Mouse (Mus musculus) adrenal gland, postnatal 0 days (tissue): ENCODE data around the gene Zfp568. TPM values are rescaled to one million over a fixed set of nuclear protein-coding genes. Genes with fewer than 3 reads are reported as not detected.

Experiments used
- polyA plus RNA-seq: library from polyadenylated mRNA; unstranded; fragments of >200 nt; fragmentation: Nextera tagmentation; extraction: Ambion mirVana; gene quantifications from 2 replicates; pipeline ENCODE4 v1.2.1, GENCODE M21; 2015

The Zfp568 gene
- polyA plus RNA-seq: 3.0 and 3.1 TPM in 2 replicates

DNA sequence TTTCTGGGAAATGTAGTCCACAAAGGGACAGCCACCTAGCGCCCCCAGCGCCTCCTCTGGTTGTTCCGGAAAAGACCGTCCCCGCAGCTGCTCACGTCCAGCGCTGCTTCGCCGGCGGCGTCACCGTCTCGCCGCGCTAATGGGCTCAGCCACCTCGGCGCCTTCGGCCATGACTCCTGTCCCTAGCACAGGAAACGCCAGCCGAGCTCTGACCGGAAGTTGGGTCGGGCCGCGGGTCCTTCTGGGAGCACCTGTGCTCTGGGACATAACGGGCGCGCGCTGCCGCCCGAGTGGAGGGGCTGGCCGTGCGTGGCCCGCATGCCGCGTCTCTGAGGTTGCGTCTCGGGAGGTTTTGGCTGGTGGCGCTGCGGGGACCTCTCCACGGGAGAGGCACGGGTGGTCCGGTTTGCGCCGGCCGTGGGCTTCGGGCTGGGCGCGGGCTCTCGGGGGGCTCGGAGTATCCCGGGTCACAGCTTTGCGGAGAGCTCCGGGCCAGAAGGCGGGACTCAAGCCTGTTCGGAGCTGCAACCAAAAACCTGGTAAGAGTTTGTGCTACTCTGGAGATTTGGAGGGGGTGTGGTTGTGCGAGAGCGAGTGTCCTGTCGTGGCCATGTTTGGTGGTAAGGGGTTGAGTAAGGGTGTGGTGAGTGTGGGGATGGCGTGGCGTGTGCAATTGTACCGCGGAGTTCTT lies at the start of gene Zfp568:
Zfp568 (plus strand) TSS at position 266 of the 691 bp plus-strand sequence.

DNA sequence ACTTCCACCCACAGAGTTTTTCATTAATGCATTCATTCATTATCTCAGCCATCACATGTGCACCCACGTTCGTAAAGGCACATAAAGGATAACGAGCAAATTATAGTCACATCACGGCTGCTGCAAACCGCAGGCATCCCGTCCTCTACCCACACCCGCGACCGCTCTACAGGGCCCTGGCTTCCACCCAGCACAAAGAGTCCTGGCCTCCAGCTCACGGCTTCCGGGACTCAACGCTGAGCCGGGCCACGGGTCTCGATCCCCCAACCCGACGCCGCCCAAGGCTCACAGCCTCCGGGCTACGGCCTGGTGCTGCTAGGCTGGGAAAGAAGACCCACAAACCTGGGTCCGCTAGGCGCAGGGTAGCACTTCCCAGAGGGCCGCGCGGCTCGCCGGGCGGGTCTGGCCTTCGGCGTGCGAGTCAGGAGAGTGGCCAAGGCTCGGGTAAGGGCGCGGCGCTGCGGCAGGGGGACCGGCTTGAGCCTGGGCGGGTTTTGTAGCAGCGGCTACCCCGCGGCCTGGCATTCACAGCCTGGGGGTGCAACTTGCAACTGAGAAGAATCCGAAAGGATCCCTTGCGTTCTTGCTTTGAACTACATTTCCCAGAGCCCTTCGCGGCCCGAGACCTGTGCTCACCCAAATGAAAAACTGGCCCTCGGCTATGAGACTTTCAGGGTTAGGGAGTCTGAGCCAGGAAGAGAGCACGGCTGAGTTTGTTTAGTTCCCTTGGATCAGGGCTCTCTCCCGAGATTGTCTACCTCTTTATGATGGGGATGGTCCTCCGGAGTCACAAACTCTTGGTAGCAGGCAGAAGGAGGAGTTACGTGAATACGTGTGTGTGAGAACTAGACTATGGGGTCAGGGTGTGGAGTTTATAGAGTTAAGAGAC lies 30.0 kb upstream of the Zfp568 start, which contains the start of gene Zfp74:
Zfp74 (minus strand) TSS at position 577 of the 889 bp plus-strand sequence.

DNA sequence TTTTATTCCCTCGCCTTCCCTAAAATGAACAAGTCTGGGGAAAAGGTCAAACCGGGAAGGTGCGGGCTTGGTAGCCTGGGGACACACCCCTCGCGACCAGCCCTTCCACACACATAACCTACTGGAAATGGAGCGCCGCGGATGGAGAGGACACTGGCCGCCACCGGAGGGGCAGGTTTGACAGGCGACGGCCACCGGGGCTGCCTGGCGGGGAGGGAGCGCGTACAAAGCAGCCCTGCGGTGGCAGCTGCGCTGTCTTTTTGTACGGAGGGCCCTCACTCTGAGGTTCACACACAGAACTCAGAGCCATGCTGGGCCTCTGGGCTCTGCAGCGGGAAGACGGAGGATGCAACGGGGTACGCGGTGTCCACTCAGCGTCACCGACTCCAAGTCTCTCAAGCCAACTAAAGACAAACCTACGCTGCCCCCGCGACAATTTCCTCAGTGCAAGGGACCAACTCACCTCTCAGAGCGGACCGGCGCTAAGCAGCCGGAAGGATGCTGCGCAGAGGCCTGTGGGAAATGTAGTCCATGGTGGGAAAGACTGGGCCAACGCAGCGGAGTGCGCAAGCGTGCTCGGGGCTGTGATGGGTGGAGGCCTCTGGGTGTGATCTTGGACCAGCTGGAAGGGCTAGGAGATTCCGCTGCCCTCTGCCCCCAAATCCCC lies 67.3 kb downstream of the Zfp568 start, which contains the start of gene Zfp14:
Zfp14 (minus strand) TSS at position 499 of the 667 bp plus-strand sequence.

DNA sequence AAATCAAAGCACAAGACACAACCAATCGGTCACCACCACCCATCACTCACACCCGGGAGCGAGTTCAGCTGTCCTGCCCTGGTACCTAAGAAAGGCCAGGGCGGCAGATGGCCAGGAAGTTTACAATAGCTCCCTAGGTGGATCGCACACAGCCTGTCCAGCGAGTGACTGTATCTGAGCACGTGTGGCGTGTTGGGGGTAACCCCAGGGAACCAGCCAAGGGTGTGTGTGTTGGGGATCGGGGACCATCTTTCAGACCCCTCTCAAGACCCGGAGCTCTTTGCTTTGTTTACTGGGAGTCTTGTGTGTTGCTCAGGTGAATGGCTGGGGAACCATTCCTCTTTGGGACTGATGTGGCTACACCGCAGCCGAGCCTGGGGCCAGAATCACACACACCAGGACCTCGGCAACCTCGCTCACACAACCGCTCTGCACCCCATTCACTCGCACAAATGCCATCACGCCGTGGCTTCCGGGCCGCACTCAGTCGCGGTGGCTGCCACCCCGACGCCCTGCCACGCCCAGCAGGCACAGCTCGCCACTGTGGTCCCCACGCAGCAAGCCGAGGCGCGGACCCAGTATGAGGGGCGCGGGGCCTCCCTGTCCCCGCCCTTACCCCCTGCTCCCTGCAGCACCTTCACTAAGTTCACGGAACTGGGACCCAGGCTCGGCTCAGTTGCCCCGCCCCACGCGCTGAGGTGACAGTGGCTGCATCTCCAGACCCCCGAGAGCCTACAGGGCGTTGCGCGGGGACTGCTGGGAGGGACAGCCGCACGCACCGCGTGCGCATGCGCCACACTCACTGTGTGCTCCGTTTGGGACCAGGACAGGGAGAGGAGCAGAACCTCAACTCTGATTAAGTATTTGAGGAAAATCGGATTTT lies 88.6 kb downstream of the Zfp568 start, which contains the start of gene Zfp82:
Zfp82 (minus strand) TSS at position 755 of the 883 bp plus-strand sequence.

Other genes starting within 250 kb of the Zfp568 start
- gene Zfp84, start 215.4 kb upstream of the Zfp568 start, polyA plus RNA-seq: 4.7 and 6.3 TPM in 2 replicates
- 5.0 and 5.4 TPM in 2 replicates for gene Zfp30, start 200.0 kb upstream of the Zfp568 start, polyA plus RNA-seq
- 6.9 and 8.6 TPM in 2 replicates for gene Zfp790, start 167.8 kb upstream of the Zfp568 start, polyA plus RNA-seq
- gene Zfp940, start 130.3 kb upstream of the Zfp568 start, polyA plus RNA-seq: 1.9 and 2.1 TPM in 2 replicates
- 2.2 and 3.1 TPM in 2 replicates for gene Zfp420, start 124.0 kb upstream of the Zfp568 start, polyA plus RNA-seq
- 4.8 and 6.3 TPM in 2 replicates for gene Zfp27, start 77.4 kb upstream of the Zfp568 start, polyA plus RNA-seq
- 4.1 and 4.2 TPM in 2 replicates for gene Zfp383, start 75.7 kb upstream of the Zfp568 start, polyA plus RNA-seq
- gene Zfp74, start 29.9 kb upstream of the Zfp568 start, polyA plus RNA-seq: 5.6 and 8.2 TPM in 2 replicates
- 3.5 and 4.4 TPM in 2 replicates for gene Zfp14, start 67.4 kb downstream of the Zfp568 start, polyA plus RNA-seq
- 1.8 and 2.3 TPM in 2 replicates for gene Zfp82, start 88.9 kb downstream of the Zfp568 start, polyA plus RNA-seq
- gene Gm26920, start 106.5 kb downstream of the Zfp568 start, polyA plus RNA-seq: 0.74 and 0.83 TPM in 2 replicates
- 3.9 and 5.6 TPM in 2 replicates for gene Zfp566, start 106.6 kb downstream of the Zfp568 start, polyA plus RNA-seq
- gene Zfp260, start 110.8 kb downstream of the Zfp568 start, polyA plus RNA-seq: 47.3 and 47.5 TPM in 2 replicates
- 3.9 and 5.4 TPM in 2 replicates for gene Zfp382, start 138.0 kb downstream of the Zfp568 start, polyA plus RNA-seq
- 6.1 and 7.2 TPM in 2 replicates for gene Zfp146, start 185.8 kb downstream of the Zfp568 start, polyA plus RNA-seq
- gene Cox7a1, start 200.2 kb downstream of the Zfp568 start, polyA plus RNA-seq: 44.3 and 48.0 TPM in 2 replicates
- 132 and 167 TPM in 2 replicates for gene Capns1, start 214.9 kb downstream of the Zfp568 start, polyA plus RNA-seq
- gene Polr2i, start 248.0 kb downstream of the Zfp568 start, polyA plus RNA-seq: 136 and 153 TPM in 2 replicates
- gene Tbcb, start 248.3 kb downstream of the Zfp568 start, polyA plus RNA-seq: 167 and 170 TPM in 2 replicates